Mouse (Mus musculus) spleen, adult 2 months (tissue): ENCODE results near the gene Exosc9. TPM values are rescaled to one million over a fixed set of nuclear protein-coding genes. Genes with fewer than 3 reads are reported as not detected.
"Not testable (repeated sequence)": the region's sequence is repeated elsewhere in the genome, so short reads cannot be mapped to it uniquely, and the experiment has no call there.

Experiments
- DNase-seq, 2 experiments: peaks; one replicate each; pipeline versions ENCODE4 v3.0.0 to v3.0.0-alpha.2; 2012 to 2021; ENCODE audit warnings: low spot score in 2 of 2, low read depth in 1 of 2
- H3K27ac ChIP-seq: fragments of 200-500 bp; 2 replicates; pipeline ENCODE4 v1.5.1; 2012; ENCODE audit warnings: low read length, inconsistent platforms; ENCODE audit not compliant: insufficient read depth
- H3K27me3 ChIP-seq: fragments of 200-500 bp; 2 replicates; pipeline ENCODE4 v1.6.1; 2012; ENCODE audit warnings: mild to moderate bottlenecking, moderate library complexity, low read length, inconsistent platforms; ENCODE audit not compliant: control insufficient read depth, insufficient read depth
- H3K36me3 ChIP-seq: fragments of 200-500 bp; 2 replicates; pipeline ENCODE4 v1.6.1; 2012; ENCODE audit warnings: mild to moderate bottlenecking, low read length, inconsistent platforms; ENCODE audit not compliant: control insufficient read depth, insufficient read depth
- H3K4me1 ChIP-seq: fragments of 200-500 bp; 2 replicates; pipeline ENCODE4 v1.6.1; 2011; ENCODE audit warnings: inconsistent platforms; ENCODE audit not compliant: control insufficient read depth, insufficient read depth, insufficient read length
- H3K4me3 ChIP-seq: fragments of 200-500 bp; 2 replicates; pipeline ENCODE4 v1.5.1; 2011; ENCODE audit warnings: mild to moderate bottlenecking, inconsistent platforms; ENCODE audit not compliant: insufficient read depth, insufficient read length; ENCODE audit errors: extremely low read depth
- CTCF ChIP-seq: fragments of 200-500 bp; IDR thresholded peaks from 2 replicates; pipeline ENCODE4 v1.5.1; 2011; ENCODE audit warnings: mild to moderate bottlenecking, inconsistent platforms; ENCODE audit not compliant: insufficient read depth, insufficient read length, insufficient replicate concordance; ENCODE audit errors: extremely low read depth
- POLR2A ChIP-seq: fragments of 200-500 bp; IDR thresholded peaks from 2 replicates; pipeline ENCODE4 v1.6.1; 2011; ENCODE audit warnings: low read depth, low read length, inconsistent platforms
- WGBS: fragments of 180-500 bp; shearing (Covaris S2); methylation state at CpG from one replicate; pipeline ENCODE4 v1.1.7; 2018; 5-methylcytosine and 5-hydroxymethylcytosine counted together
- polyA plus RNA-seq: library from polyadenylated mRNA; depleted of rRNA; stranded (reverse); fragments of >200 nt; gene quantifications from 2 replicates; pipeline ENCODE4 v1.2.3, GENCODE M21; 2012; rRNA removed

Gene Exosc9
- polyA plus RNA-seq, 1 experiment: 3.9 TPM

- Histone ChIP-seq H3K36me3 (no peaks in the 10 kb centered on the region), H3K27me3 (no peaks in the 10 kb centered on the region), H3K27ac (no peak overlapping the region), H3K4me3 (no peak overlapping the region), H3K4me1 (no peaks in the 10 kb centered on the region)
- TF ChIP-seq CTCF: no peak
- no peak for TF ChIP-seq POLR2A
- no peak for DNase-seq
- 83% methylated on average over 3 of the region's 3 CpGs for WGBS
Measured at GRCm38 (mm10) chr3:36598811-36599210, 46.4 kb downstream of the Exosc9 start.

- not testable (repeated sequence) for H3K27ac ChIP-seq, H3K36me3 ChIP-seq, DNase-seq, H3K27me3 ChIP-seq, H3K4me3 ChIP-seq, H3K4me1 ChIP-seq
- 82% methylated on average over 9 of the region's 9 CpGs for WGBS
Measured at GRCm38 (mm10) chr3:36599773-36600172, 47.4 kb downstream of the Exosc9 start.

DNA sequence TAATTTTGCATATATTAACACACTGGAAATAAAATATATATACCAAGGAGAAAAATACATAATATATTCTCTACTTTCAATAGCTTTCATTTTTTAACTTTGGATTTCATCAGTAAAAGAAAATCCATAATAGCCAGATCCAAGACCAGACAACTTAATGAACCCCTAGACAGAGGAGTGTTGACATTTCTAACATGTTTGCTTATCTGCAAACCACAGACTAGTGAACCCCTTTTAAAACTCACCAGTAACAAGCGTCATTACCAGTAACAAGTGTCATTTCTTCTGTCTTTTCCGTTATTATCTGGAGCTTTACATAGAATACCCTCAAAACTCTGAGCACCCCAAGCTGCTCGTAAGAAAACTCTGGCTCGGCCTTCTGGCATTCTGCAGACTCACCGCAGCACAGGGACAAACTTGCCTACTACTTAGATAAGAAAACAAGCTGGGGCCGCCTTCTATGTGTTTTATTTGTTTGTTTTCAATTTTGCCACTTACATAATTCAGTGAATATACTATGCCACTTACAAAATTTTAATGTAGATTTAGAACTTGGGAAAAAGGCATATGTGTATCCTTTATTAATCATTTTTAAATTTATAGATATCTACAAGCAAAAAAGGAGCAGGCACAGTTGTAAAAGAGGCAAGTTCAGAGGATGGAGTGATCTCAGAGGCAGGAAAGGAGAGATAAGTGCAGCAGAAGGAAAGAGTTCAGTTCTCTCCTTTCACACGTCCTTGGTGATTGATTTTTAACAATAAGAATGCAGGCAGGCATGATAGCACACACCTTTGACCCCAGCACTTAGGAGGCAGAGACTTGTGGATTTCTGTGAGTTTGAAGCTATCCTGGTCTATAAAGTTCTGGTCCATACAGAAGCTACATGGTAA lies 53.7 kb downstream of the Exosc9 start:
- H3K4me1 ChIP-seq: no peaks in the 10 kb centered on the region
- H3K27ac ChIP-seq: no peak overlapping the region
- no peak for TF ChIP-seq POLR2A
- TF ChIP-seq CTCF: no peak
- H3K4me3 ChIP-seq: no peak overlapping the region
- no peak for DNase-seq
- 83% methylated on average over 7 of the region's 7 CpGs for WGBS
- no peaks in the 10 kb centered on the region for H3K27me3 ChIP-seq
- no peaks in the 10 kb centered on the region for H3K36me3 ChIP-seq

DNA sequence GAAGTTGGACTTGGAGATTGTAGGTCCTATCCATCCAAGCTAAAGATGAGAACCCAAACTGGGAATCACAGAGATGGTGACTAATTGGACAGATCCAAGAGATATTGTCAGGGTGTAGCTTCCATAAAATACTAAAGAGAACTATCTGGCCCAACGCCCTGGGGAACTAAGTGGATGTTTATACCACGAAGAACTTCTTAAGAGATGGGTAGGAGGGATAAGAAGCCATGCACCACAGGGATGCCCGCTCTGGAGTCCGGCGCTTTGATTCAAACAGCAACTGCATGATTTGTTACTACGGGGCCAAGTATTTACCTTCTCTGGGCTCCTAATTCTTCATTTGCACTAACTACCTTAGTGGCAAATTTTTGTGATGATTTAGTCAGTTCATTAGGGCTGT lies 60.3 kb downstream of the Exosc9 start:
- peak overlapping the region; percentile 55; the same call in 1 of the 2 replicates for H3K4me3 ChIP-seq
- no peaks in the 10 kb centered on the region; the same call in 1 of the 2 replicates for H3K4me1 ChIP-seq
- H3K27ac ChIP-seq: no peak overlapping the region
- no peaks in the 10 kb centered on the region for H3K27me3 ChIP-seq
- no peaks in the 10 kb centered on the region for H3K36me3 ChIP-seq
- WGBS: 42% methylated on average over 6 of the region's 6 CpGs
- TF ChIP-seq POLR2A (no peak), CTCF (no peak)
- DNase-seq: no peak

GRCm38 (mm10) chr3:36613202-36613907 lies 60.9 kb downstream of the Exosc9 start, which contains the start of gene Bbs7:
TSS of gene Bbs7 (minus strand) at chr3:36613477.
- Histone ChIP-seq H3K36me3 (no peaks in the 10 kb centered on the region), H3K4me1 (no peaks in the 10 kb centered on the region; the same call in 1 of the 2 replicates), H3K27ac (no peak within 1 kb of the TSS), H3K27me3 (no peaks in the 10 kb centered on the region), H3K4me3 (peak within 1 kb of the TSS; percentile 55)
- DNase-seq: peak; percentile 45 to 73
- TF ChIP-seq CTCF (no peak), POLR2A (no peak)
- WGBS: 4% methylated on average over 37 of the region's 38 CpGs

- WGBS: 58% methylated on average over 5 of the region's 5 CpGs
- H3K36me3 ChIP-seq: no peaks in the 10 kb centered on the region
- H3K27ac ChIP-seq: no peak overlapping the region
- no peak for TF ChIP-seq POLR2A
- TF ChIP-seq CTCF: no peak
- no peak for DNase-seq
- H3K4me3 ChIP-seq: no peak overlapping the region
- H3K27me3 ChIP-seq: no peaks in the 10 kb centered on the region
- H3K4me1 ChIP-seq: no peaks in the 10 kb centered on the region; the same call in 1 of the 2 replicates
Measured at GRCm38 (mm10) chr3:36613908-36614255, 61.5 kb downstream of the Exosc9 start.

Other genes starting within 250 kb of the Exosc9 start
- gene Anxa5, start 76.7 kb upstream of the Exosc9 start, polyA plus RNA-seq: 187 and 239 TPM in 2 replicates
- 0.15 and 0.69 TPM in 2 replicates for gene 1810062G17Rik, start 76.7 kb upstream of the Exosc9 start, polyA plus RNA-seq
- gene Gm11549, start 30.8 kb upstream of the Exosc9 start, polyA plus RNA-seq: 0.04 TPM in 2 replicates
- gene Ccna2, start 19.5 kb downstream of the Exosc9 start, polyA plus RNA-seq: 31.1 and 85.0 TPM in 2 replicates
- gene Bbs7, start 60.9 kb downstream of the Exosc9 start, polyA plus RNA-seq: 0.21 and 0.62 TPM in 2 replicates
- 1.1 and 1.5 TPM in 2 replicates for gene Trpc3, start 137.6 kb downstream of the Exosc9 start, polyA plus RNA-seq